Mouse (Mus musculus) kidney, postnatal 0 days (tissue): ENCODE results near the gene Tns3. TPM values are rescaled to one million over a fixed set of nuclear protein-coding genes. Genes with fewer than 3 reads are reported as not detected.

ENCODE experiments used
- ATAC-seq: fragments of 200-750 bp; cut with Nextera tagmentation; replicated peaks from 2 replicates; pipeline ENCODE4 v1.8.0; 2017; ENCODE audit warnings: low read depth, moderate number of reproducible peaks, moderate TSS enrichment, moderate library complexity; ENCODE audit not compliant: low FRiP score
- DNase-seq: peaks from one replicate; pipeline ENCODE4 v3.0.0-alpha.2; 2016; ENCODE audit warnings: low spot score
- H3K27ac ChIP-seq: fragments of 300-500 bp; sonication (generic); 2 replicates; pipeline ENCODE4 v1.5.1; 2014; ENCODE audit warnings: mild to moderate bottlenecking
- H3K27me3 ChIP-seq: fragments of 300-500 bp; sonication (generic); 2 replicates; pipeline ENCODE4 v1.6.1; 2014; ENCODE audit warnings: low read length, mixed read lengths; ENCODE audit not compliant: insufficient read depth
- H3K36me3 ChIP-seq: fragments of 300-500 bp; sonication (generic); 2 replicates; pipeline ENCODE4 v1.6.1; 2014; ENCODE audit warnings: low read length, mixed read lengths; ENCODE audit not compliant: insufficient read depth
- H3K4me1 ChIP-seq: fragments of 300-500 bp; sonication (generic); replicated peaks from 2 replicates; pipeline ENCODE4 v1.6.1; 2014; ENCODE audit warnings: antibody characterized with exemption, low read length, mixed read lengths; ENCODE audit not compliant: insufficient read depth
- H3K4me2 ChIP-seq: fragments of 300-500 bp; sonication (generic); 2 replicates; pipeline ENCODE4 v1.6.1; 2014; ENCODE audit warnings: mild to moderate bottlenecking, low read length, moderate library complexity, mixed read lengths
- H3K4me3 ChIP-seq: fragments of 300-500 bp; sonication (generic); replicated peaks from 2 replicates; pipeline ENCODE4 v1.5.1; 2014; ENCODE audit warnings: low read depth, low read length
- H3K9ac ChIP-seq: fragments of 300-500 bp; sonication (generic); 2 replicates; pipeline ENCODE4 v1.6.1; 2014; ENCODE audit warnings: low read depth, low read length
- H3K9me3 ChIP-seq: fragments of 300-500 bp; sonication (generic); replicated peaks from 2 replicates; pipeline ENCODE4 v1.6.1; 2016; ENCODE audit warnings: low read length, inconsistent platforms, mixed read lengths
- CTCF ChIP-seq: IDR thresholded peaks from 2 replicates; pipeline ENCODE4 v1.5.1; 2016; ENCODE audit warnings: antibody characterized with exemption, low read depth, mild to moderate bottlenecking, moderate library complexity
- WGBS: fragments of 180-500 bp; shearing (Covaris S2); extraction: QIAGEN DNeasy Blood & Tissue Kit; methylation state at CpG from one replicate; pipeline ENCODE4 v1.1.7; 2014; 5-methylcytosine and 5-hydroxymethylcytosine counted together
- polyA plus RNA-seq: library from polyadenylated mRNA; unstranded; fragments of >200 nt; fragmentation: Nextera tagmentation; extraction: Ambion mirVana; gene quantifications from 2 replicates; pipeline ENCODE4 v1.2.1, GENCODE M21; 2015

Tns3 gene
- polyA plus RNA-seq, 1 experiment from 2014 or later: 17.6 TPM

DNA sequence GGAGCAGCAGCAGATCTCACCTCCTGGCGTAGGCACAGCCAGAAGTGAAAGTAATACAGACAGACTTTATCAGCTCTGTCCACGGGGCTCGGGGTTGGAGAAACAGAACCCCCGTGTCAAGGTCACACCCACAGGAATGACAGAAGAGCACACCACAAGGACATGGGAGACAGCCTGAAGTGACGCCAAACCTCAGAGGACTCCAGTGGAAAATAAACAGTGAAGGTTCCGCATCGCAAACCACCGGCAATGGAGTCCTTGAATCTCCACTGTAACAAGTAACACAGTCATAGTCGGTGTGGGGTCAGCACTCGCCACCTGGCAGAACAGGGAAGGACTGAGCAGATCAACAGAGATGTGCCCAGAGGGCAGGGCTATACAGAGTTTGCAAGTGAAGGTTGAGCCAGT, 35.5 kb downstream of the Tns3 start:
- Histone ChIP-seq H3K9me3 (no peaks in the 10 kb centered on the region), H3K9ac (no peak overlapping the region), H3K27me3 (no peaks in the 10 kb centered on the region), H3K27ac (peak overlapping the region; percentile 82), H3K36me3 (0 out of 2 replicates have a peak, but pooled peaks cover 3% of the 10 kb centered on the region), H3K4me1 (peaks cover 30% of the 10 kb centered on the region), H3K4me3 (no peak overlapping the region), H3K4me2 (peak overlapping the region; percentile 41; the same call in 1 of the 2 replicates)
- 28% methylated on average over 10 of the region's 10 CpGs for WGBS
- TF ChIP-seq CTCF: no peak
- ATAC-seq: peak; percentile 60
- DNase-seq: no peak

DNA sequence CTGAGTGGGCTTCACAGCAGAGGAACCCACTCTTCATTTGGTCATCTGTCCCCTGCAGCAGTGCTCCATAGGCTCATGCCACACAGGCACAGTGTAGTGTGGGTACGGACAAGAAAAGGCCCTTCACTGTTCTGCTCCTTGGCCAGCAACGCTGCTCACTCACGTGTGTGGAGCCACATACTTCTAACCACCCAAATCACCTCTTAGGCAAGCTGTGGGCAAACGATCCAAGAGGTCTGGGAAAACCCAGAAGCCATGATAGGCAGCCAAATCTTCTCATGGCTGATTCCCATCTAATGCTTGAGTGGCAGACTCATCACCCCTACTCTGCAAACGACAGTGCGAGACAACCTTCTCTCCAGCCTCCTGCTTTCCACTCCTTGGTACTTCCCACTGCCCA, 37.2 kb downstream of the Tns3 start:
- Histone ChIP-seq H3K9ac (no peak overlapping the region), H3K27ac (0 out of 2 replicates have a peak overlapping the region, but pooled peaks have one; percentile 31), H3K4me3 (no peak overlapping the region), H3K4me1 (peaks cover 38% of the 10 kb centered on the region), H3K9me3 (no peaks in the 10 kb centered on the region), H3K4me2 (no peak overlapping the region), H3K36me3 (0 out of 2 replicates have a peak, but pooled peaks cover 3% of the 10 kb centered on the region), H3K27me3 (no peaks in the 10 kb centered on the region)
- DNase-seq (no peak), ATAC-seq (no peak)
- TF ChIP-seq CTCF: no peak
- WGBS: 64% methylated on average over 6 of the region's 6 CpGs

- H3K36me3 ChIP-seq: 0 out of 2 replicates have a peak, but pooled peaks cover 3% of the 10 kb centered on the region
- 67% methylated on average over 6 of the region's 6 CpGs for WGBS
- H3K4me3 ChIP-seq: no peak overlapping the region
- H3K27ac ChIP-seq: peak overlapping the region; percentile 31; the same call in 1 of the 2 replicates
- peaks cover 38% of the 10 kb centered on the region for H3K4me1 ChIP-seq
- no peaks in the 10 kb centered on the region for H3K27me3 ChIP-seq
- TF ChIP-seq CTCF: no peak
- DNase-seq: no peak
- ATAC-seq: no peak
- H3K9ac ChIP-seq: no peak overlapping the region
- H3K4me2 ChIP-seq: no peak overlapping the region
- no peaks in the 10 kb centered on the region for H3K9me3 ChIP-seq
These were observed 37.6 kb downstream of the Tns3 start for GRCm38 (mm10) chr11:8626715-8627114.

- peaks cover 38% of the 10 kb centered on the region for H3K4me1 ChIP-seq
- H3K9me3 ChIP-seq: no peaks in the 10 kb centered on the region
- 60% methylated on average over 10 of the region's 10 CpGs for WGBS
- TF ChIP-seq CTCF: no peak
- H3K27ac ChIP-seq: peak overlapping the region; percentile 42; the same call in 1 of the 2 replicates
- no peak overlapping the region for H3K9ac ChIP-seq
- no peaks in the 10 kb centered on the region for H3K27me3 ChIP-seq
- ATAC-seq: no peak
- 0 out of 2 replicates have a peak, but pooled peaks cover 3% of the 10 kb centered on the region for H3K36me3 ChIP-seq
- no peak for DNase-seq
- H3K4me3 ChIP-seq: no peak overlapping the region
- no peak overlapping the region for H3K4me2 ChIP-seq
These were observed 38.3 kb downstream of the Tns3 start for GRCm38 (mm10) chr11:8625915-8626604.

- H3K9ac ChIP-seq: no peak overlapping the region
These were observed 38.9 kb downstream of the Tns3 start for GRCm38 (mm10) chr11:8625451-8625850.

GRCm38 (mm10) chr11:8624179-8624886, 40.0 kb downstream of the Tns3 start:
- peak overlapping the region; percentile 67 for H3K27ac ChIP-seq
- DNase-seq (peak; percentile 73), ATAC-seq (peak; percentile 38)
- H3K36me3 ChIP-seq: 0 out of 2 replicates have a peak, but pooled peaks cover 3% of the 10 kb centered on the region
- peaks cover 31% of the 10 kb centered on the region for H3K4me1 ChIP-seq
- peak overlapping the region; percentile 72 for H3K9ac ChIP-seq
- peak overlapping the region; percentile 94 for H3K4me2 ChIP-seq
- H3K9me3 ChIP-seq: no peaks in the 10 kb centered on the region
- TF ChIP-seq CTCF: 0 out of 2 replicates have a peak, but pooled peaks have one; percentile 1
- H3K27me3 ChIP-seq: no peaks in the 10 kb centered on the region
- WGBS: under 1% methylated on average over 71 of the region's 74 CpGs
- peak overlapping the region; percentile 63 for H3K4me3 ChIP-seq

More at GRCm38 (mm10) chr11:8625451-8625850, 38.9 kb downstream of the Tns3 start:
- Histone ChIP-seq H3K4me1 (peaks cover 38% of the 10 kb centered on the region), H3K27me3 (no peaks in the 10 kb centered on the region), H3K4me3 (no peak overlapping the region), H3K36me3 (0 out of 2 replicates have a peak, but pooled peaks cover 3% of the 10 kb centered on the region), H3K27ac (0 out of 2 replicates have a peak overlapping the region, but pooled peaks have one; percentile 27), H3K9me3 (no peaks in the 10 kb centered on the region), H3K4me2 (no peak overlapping the region)
- WGBS: 64% methylated on average over 6 of the region's 6 CpGs
- ATAC-seq (no peak), DNase-seq (no peak)
- no peak for TF ChIP-seq CTCF
